Mouse (Mus musculus) kidney, adult 11 months (tissue): Measurements from ENCODE around the gene Gm21663.
A peak's percentile ranks its signal among the peaks of the same experiment; 100 is the strongest.
"Not testable (repeated sequence)": the region's sequence is repeated elsewhere in the genome, so short reads cannot be mapped to it uniquely, and the experiment has no call there.

Experiments
- DNase-seq: peaks from one replicate; pipeline ENCODE4 v3.0.0; 2022

Gm21663 gene

GRCm38 (mm10) chr5:25942281-25942680 is at the start of gene Gm21663:
Gm21663 (minus strand) TSS chr5:25942381.
- not testable (repeated sequence) for DNase-seq

GRCm38 (mm10) chr5:25988550-25988949 is 46.4 kb upstream of the Gm21663 start, which contains the start of gene Gm21698:
Gm21698 (minus strand) TSS chr5:25988650.
- DNase-seq: not testable (repeated sequence)

- DNase-seq: not testable (repeated sequence)
These were observed 30.4 kb upstream of the Gm21663 start, which contains the start of gene Gm21680 for GRCm38 (mm10) chr5:25972563-25972962. Gm21680 (minus strand) TSS chr5:25972663.

GRCm38 (mm10) chr5:25957050-25957449 is 14.9 kb upstream of the Gm21663 start:
- not testable (repeated sequence) for DNase-seq

- not testable (repeated sequence) for DNase-seq
These were observed 14.4 kb upstream of the Gm21663 start for GRCm38 (mm10) chr5:25956611-25957010.

GRCm38 (mm10) chr5:25954317-25954716 is 12.1 kb upstream of the Gm21663 start, which contains the start of gene Gm21671:
Gm21671 (minus strand) TSS chr5:25954417.
- not testable (repeated sequence) for DNase-seq

- not testable (repeated sequence) for DNase-seq
These were observed 3.2 kb upstream of the Gm21663 start for GRCm38 (mm10) chr5:25945391-25945790.

- peak; percentile 13 for DNase-seq
These were observed 50.9 kb downstream of the Gm21663 start for GRCm38 (mm10) chr5:25891321-25891720.

GRCm38 (mm10) chr5:25889746-25890382 is 52.3 kb downstream of the Gm21663 start:
- DNase-seq: no peak

GRCm38 (mm10) chr5:25886708-25887107 is 55.5 kb downstream of the Gm21663 start:
- DNase-seq: no peak
